Mouse (Mus musculus) MN1 (cell line): ENCODE data around the gene Mta3.
A peak's percentile ranks its signal among the peaks of the same experiment; 100 is the strongest.
"Not testable (repeated sequence)": the region's sequence is repeated elsewhere in the genome, so short reads cannot be mapped to it uniquely, and the experiment has no call there.

ENCODE experiments used
- DNase-seq: peaks from one replicate; pipeline ENCODE4 v3.0.0-alpha.2; 2016; ENCODE audit warnings: low spot score

The Mta3 gene

GRCm38 (mm10) chr17:83708891-83709290, 2.9 kb downstream of the Mta3 start:
- no peak for DNase-seq

DNA sequence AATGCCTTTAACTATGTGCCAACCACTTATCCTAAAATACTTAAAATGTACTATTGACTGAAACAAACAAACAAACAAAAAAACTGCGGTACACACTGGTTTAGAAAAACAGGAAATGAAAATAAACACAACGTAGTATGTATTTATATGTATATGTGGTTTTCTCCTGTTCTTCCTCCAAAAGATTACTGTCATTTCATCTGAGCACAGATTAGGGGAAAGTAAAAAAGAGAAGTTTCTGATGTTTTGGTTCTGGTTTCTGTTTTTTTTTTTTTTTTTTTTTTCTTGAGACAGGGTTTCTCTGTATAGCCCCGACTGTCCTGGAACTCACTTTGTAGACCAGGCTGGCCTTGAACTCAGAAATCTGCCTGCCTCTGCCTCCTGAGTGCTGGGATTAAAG, 3.6 kb downstream of the Mta3 start:
- DNase-seq, result not testable (repeated sequence)

DNA sequence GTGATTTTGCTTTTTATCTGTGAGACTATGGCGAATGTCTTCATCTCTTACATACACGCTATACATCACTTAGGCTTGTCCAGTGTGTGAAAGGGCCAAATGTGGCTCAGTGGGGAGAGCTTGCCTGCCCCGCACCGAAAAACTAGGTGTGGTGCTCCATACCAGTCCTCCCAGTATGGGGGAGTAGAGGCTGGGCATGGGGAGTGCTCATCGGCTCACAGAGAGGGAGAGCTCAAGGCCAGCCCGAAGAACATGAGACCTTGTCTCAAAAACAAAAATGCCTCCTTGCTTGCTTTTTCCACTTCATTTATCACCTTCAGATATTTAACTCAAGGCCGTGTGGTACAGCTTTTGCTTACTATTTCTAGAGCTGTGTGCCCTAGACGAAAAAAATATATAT, 4.7 kb downstream of the Mta3 start:
- DNase-seq, result no peak

DNA sequence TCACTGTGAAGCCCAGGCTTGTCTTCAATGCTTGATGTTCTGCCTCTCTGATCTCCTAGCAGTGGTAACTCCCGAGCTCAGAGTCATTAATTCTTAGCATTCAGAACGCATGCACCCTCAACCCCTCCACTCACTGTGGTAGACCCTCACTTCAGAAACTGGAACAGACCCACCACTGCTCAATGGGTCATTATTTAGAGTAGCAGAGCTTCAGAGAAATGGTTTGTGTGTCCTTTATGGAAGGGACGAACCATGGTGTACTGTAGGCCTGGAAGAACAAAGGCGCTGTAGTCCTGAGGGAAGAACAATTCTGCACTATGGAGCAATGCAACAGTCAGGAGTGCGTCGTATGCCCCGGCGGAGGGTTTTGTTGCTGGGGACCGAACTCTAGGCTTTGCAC, 6.4 kb downstream of the Mta3 start:
- DNase-seq, result no peak

DNA sequence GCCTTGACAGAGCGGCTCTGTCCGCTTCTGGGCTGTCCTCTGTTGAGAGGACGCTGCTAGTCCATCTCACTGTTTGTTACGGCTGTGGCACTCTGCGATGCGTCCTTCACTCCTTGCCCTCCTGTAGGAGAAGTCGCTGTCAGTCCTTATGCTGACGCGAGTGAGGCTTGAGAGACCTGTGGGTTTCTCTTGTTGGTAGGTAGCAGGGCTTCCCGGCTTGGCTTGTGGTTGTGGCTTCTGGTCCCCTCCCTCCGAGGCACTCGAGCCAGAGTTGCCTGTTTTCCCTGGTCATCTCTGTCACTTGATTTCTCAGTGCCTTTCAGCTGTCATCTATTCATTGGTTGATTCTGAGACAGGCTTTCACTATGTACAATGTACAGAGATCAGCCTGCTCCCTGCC, 14.5 kb downstream of the Mta3 start:
- DNase-seq, result no peak

DNA sequence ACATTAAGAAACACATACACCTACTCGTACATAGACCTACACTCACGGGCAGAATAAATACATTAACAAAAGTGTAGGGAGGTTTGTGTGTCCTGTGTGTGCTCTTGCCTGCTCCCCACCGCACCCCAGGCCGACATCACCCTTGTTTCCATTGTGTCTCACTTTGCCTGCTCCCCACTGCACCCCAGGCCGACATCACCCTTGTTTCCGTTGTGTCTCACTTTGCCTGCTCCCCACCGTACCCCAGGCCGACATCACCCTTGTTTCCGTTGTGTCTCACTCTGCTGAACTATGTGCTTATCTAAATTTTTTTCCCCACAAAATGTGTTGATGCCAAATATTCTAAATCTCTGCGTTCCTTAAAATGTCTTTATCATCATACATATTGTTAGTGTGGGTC, 15.2 kb downstream of the Mta3 start:
- no peak for DNase-seq

- DNase-seq, result no peak
Observed at GRCm38 (mm10) chr17:83723064-83723463, 17.1 kb downstream of the Mta3 start.

- no peak for DNase-seq
Observed at GRCm38 (mm10) chr17:83726496-83726895, 20.5 kb downstream of the Mta3 start.

DNA sequence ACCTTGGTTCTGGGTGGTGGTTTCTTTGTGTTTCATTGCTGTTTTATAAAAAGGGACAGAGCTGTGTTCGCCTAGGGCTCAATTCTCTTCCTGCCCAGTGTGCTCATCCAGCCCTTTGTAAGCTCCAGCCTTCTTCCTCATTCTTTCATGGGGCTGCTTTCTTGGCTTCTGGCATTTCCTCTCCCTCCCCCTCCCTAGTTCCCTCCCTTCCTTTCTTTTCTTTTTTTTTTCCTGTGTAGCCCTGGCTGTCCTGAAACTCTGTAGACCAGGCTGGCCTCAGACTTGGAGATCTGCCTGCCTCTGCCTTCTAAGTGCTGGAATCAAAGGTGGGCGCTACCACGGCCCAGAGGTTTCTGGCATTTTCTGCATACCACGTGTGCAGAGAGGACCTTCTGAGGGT, 21.7 kb downstream of the Mta3 start:
- no peak for DNase-seq

DNA sequence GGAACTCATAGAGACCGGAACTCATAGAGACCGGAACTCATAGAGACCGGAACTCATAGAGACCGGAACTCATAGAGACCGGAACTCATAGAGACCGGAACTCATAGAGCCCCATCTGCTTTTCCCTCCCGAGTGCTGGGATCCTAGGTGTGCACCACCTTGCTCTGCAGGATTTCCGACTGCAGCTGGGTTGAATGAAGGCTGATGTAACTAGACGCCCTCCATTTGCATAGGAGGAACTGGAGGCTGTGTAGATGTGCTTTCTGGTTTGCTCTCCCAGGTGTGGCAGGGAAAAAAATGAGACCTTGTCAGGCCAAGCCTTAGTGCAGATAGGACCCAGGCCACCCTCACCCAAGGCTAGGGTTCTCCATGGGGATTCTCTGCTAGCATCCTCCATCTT, 23.1 kb downstream of the Mta3 start:
- no peak for DNase-seq

DNA sequence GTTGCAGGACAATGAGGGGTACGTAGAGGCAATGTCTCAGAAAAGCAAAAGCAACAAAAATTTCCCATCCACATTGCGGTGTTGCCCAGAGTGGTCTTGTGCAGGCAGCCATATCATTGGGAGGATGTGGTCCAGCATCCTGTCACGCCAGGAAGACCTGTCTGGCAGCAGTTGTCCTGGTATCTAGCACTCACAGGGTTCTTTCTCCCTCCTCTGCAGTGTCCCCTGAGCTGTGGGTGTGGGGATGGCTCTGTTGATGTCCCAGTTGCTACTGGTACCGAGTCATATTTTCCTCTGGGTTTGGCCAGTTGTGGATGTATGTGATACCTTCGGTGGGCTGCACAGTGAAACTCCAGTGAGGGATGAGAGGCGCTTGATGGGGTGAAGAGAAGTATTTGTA, 24.2 kb downstream of the Mta3 start:
- DNase-seq, result no peak

DNA sequence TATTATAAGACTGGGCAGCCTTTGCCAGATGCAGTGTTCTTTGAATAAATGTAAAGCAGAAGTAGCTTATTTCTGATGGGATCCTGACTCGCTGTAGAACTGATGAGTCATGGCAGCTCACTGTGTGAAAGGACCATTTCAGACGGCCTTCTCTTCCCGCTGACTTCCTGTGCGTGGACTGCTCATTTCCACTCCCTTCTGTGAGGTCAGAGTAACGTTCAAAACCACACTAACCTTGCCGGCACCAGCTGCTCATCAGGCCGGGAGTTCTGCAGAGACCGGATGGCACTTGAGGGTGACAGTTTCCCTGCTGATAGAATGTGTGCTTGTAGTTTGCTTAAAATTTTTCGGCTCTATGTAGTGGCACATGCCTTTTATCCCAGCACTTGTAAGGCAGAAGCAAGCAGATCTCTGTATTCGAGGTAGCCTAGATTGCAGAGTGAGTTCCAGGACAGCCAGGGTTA, 26.2 kb downstream of the Mta3 start:
- DNase-seq, result peak; percentile 82

GRCm38 (mm10) chr17:83732801-83733200, 26.8 kb downstream of the Mta3 start:
- peak; percentile 86 for DNase-seq

GRCm38 (mm10) chr17:83736701-83737100, 30.7 kb downstream of the Mta3 start:
- no peak for DNase-seq

GRCm38 (mm10) chr17:83737775-83738174, 31.8 kb downstream of the Mta3 start:
- no peak for DNase-seq

- no peak for DNase-seq
Observed at GRCm38 (mm10) chr17:83740135-83740676, 34.2 kb downstream of the Mta3 start.

GRCm38 (mm10) chr17:83741243-83741642, 35.3 kb downstream of the Mta3 start:
- no peak for DNase-seq

- no peak for DNase-seq
Observed at GRCm38 (mm10) chr17:83744231-83744824, 38.4 kb downstream of the Mta3 start.

- DNase-seq, result no peak
Observed at GRCm38 (mm10) chr17:83747405-83748160, 41.6 kb downstream of the Mta3 start.

DNA sequence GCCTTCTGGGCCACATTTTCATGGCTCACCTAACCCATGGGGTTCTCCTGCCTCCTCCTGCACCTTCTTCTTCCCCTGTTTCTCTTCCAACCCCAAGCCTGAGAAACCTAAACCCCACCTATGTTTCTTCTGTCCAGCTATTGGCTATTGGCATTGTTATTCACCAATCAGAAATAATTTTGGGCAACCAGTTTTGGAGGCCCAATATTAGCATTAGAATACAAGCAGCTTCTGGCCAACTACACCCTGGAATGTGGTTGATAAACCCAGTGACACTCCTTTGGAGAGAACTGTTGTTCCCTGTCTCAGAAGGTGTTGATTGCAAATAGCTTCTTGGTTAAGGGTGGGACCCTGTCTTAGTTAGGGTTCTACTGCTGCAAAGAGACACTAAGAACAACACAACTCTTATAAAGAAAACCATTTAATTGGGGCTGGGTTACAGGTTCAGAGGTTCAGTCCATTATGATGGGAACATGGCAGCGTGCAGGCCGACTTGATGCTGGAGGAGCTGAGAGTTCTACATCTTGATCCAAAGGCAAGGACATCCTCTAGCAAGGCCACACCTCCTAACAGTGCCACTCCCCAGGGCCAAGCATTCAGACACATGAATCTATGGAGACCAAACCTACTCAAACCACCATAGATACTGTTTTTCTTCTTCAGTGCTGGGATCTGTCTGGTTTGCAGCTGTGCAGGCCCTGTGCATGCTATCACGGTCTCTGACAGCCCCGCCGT, 44.4 kb downstream of the Mta3 start:
- no peak for DNase-seq

GRCm38 (mm10) chr17:83753112-83753899, 47.3 kb downstream of the Mta3 start:
- DNase-seq, result no peak

DNA sequence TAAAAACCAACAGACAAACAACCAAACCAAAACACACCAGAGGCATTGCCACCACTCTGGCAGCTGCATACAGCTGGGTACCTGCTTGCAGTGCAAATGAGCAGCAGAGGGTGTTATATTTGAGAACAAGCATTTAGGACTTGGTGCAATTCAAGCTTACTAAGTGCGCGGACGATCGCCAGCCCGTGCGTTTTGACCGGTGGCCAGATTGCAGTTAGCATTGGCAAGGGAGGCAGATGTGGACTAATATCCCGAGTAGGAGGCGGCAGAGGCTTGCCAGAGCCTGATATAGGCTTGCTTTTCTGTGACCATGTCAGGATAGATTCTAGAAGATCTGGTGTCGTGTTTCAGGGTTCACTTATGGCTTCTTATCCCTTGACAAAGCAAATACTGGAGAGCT, 52.1 kb downstream of the Mta3 start:
- no peak for DNase-seq
